Mouse (Mus musculus) C2C12 (cell line): ENCODE results near the gene Chd3. TPM values are rescaled to one million over a fixed set of nuclear protein-coding genes. Genes with fewer than 3 reads are reported as not detected.

Experiments
- H3K27me3 ChIP-seq: one replicate; pipeline ENCODE4 v1.6.1; 2011; ENCODE audit not compliant: control insufficient read depth, insufficient read depth, insufficient read length
- H3K36me3 ChIP-seq: one replicate; pipeline ENCODE4 v1.6.1; 2011; ENCODE audit not compliant: control insufficient read depth, insufficient read depth
- H3K4me3 ChIP-seq: one replicate; pipeline ENCODE4 v1.5.1; 2011; ENCODE audit warnings: mild to moderate bottlenecking, control low read depth; ENCODE audit not compliant: poor library complexity, insufficient read depth, severe bottlenecking
- H3K79me2 ChIP-seq: one replicate; pipeline ENCODE4 v1.6.1; 2011; ENCODE audit not compliant: control insufficient read depth, insufficient read depth
- H3K79me3 ChIP-seq: one replicate; pipeline ENCODE4 v1.6.1; 2011; ENCODE audit warnings: low read depth, control low read depth
- H3ac ChIP-seq: one replicate; pipeline ENCODE3; 2011; ENCODE audit warnings: low read depth; ENCODE audit not compliant: control insufficient read depth, insufficient read length
- CEBPB ChIP-seq: IDR thresholded peaks from one replicate; pipeline ENCODE4 v1.6.1; 2011; ENCODE audit warnings: low read depth, mild to moderate bottlenecking, control low read depth, moderate library complexity
- CTCF ChIP-seq: IDR thresholded peaks from one replicate; pipeline ENCODE4 v1.5.1; 2011; ENCODE audit not compliant: control insufficient read depth, insufficient read depth, insufficient read length
- FOSL1 ChIP-seq: IDR thresholded peaks from one replicate; pipeline ENCODE4 v1.8.0; 2011; ENCODE audit warnings: mild to moderate bottlenecking, low read length; ENCODE audit not compliant: poor library complexity, insufficient read depth, severe bottlenecking
- MAX ChIP-seq: IDR thresholded peaks from one replicate; pipeline ENCODE4 v1.6.1; 2011; ENCODE audit warnings: mild to moderate bottlenecking, control low read depth
- MYOD1 ChIP-seq: IDR thresholded peaks from one replicate; pipeline ENCODE4 v1.6.1; 2011; ENCODE audit warnings: low read depth; ENCODE audit not compliant: control insufficient read depth, insufficient read length
- MYOG ChIP-seq: IDR thresholded peaks from one replicate; pipeline ENCODE4 v1.6.1; 2011; ENCODE audit not compliant: control insufficient read depth, insufficient read length; ENCODE audit errors: extremely low read depth
- USF1 ChIP-seq: IDR thresholded peaks from one replicate; pipeline ENCODE4 v1.6.1; 2011; ENCODE audit warnings: low read depth, mild to moderate bottlenecking, control low read depth, moderate library complexity
- polyA plus RNA-seq: library from polyadenylated mRNA; unstranded; fragments of >200 nt; fragmentation: generic; extraction: Trizol; gene quantifications from one replicate; pipeline ENCODE4 v1.2.1, GENCODE M21; 2012; ENCODE audit warnings: missing spikeins

Gene Chd3
- polyA plus RNA-seq, 1 experiment: 100 TPM

GRCm38 (mm10) chr11:69367616-69368355 lies 1.4 kb downstream of the Chd3 start:
- TF ChIP-seq FOSL1: no peak
- TF ChIP-seq MAX: peak; percentile 61
- peak; percentile 51 for TF ChIP-seq USF1
- TF ChIP-seq MYOD1: peak; percentile 88
- TF ChIP-seq CTCF: no peak
- no peak for TF ChIP-seq MYOG
- no peak for TF ChIP-seq CEBPB
- peaks cover 11% of the 10 kb centered on the region for H3K79me3 ChIP-seq
- H3K4me3 ChIP-seq: peak overlapping the region; percentile 64
- peaks cover 13% of the 10 kb centered on the region for H3K36me3 ChIP-seq
- H3ac ChIP-seq: peak overlapping the region; percentile 64
- H3K27me3 ChIP-seq: no peaks in the 10 kb centered on the region
- peaks cover 39% of the 10 kb centered on the region for H3K79me2 ChIP-seq

GRCm38 (mm10) chr11:69366855-69367615 lies 2.2 kb downstream of the Chd3 start:
- peaks cover 39% of the 10 kb centered on the region for H3K79me2 ChIP-seq
- peaks cover 19% of the 10 kb centered on the region for H3K36me3 ChIP-seq
- H3ac ChIP-seq: peak overlapping the region; percentile 52
- peak overlapping the region; percentile 64 for H3K4me3 ChIP-seq
- H3K27me3 ChIP-seq: no peaks in the 10 kb centered on the region
- TF ChIP-seq USF1: no peak
- no peak for TF ChIP-seq CTCF
- no peak for TF ChIP-seq MYOG
- TF ChIP-seq MYOD1: no peak
- TF ChIP-seq MAX: no peak
- TF ChIP-seq CEBPB: no peak
- TF ChIP-seq FOSL1: no peak
- peaks cover 11% of the 10 kb centered on the region for H3K79me3 ChIP-seq

- peak overlapping the region; percentile 63 for H3ac ChIP-seq
- no peaks in the 10 kb centered on the region for H3K27me3 ChIP-seq
- H3K79me2 ChIP-seq: peaks cover 39% of the 10 kb centered on the region
- H3K36me3 ChIP-seq: peaks cover 26% of the 10 kb centered on the region
- TF ChIP-seq CTCF (no peak), FOSL1 (no peak), CEBPB (no peak), MYOG (no peak), MYOD1 (no peak), MAX (no peak), USF1 (no peak)
- H3K4me3 ChIP-seq: peak overlapping the region; percentile 64
- peaks cover 11% of the 10 kb centered on the region for H3K79me3 ChIP-seq
These were observed 2.9 kb downstream of the Chd3 start for GRCm38 (mm10) chr11:69366157-69366854.

GRCm38 (mm10) chr11:69365722-69366121 lies 3.5 kb downstream of the Chd3 start:
- no peak overlapping the region for H3K4me3 ChIP-seq
- TF ChIP-seq CEBPB (no peak), FOSL1 (no peak), CTCF (no peak), MYOG (no peak), MYOD1 (no peak), USF1 (no peak), MAX (no peak)
- peak overlapping the region; percentile 63 for H3ac ChIP-seq
- H3K27me3 ChIP-seq: no peaks in the 10 kb centered on the region
- peaks cover 39% of the 10 kb centered on the region for H3K79me2 ChIP-seq
- peaks cover 32% of the 10 kb centered on the region for H3K36me3 ChIP-seq
- peaks cover 11% of the 10 kb centered on the region for H3K79me3 ChIP-seq

- no peak overlapping the region for H3ac ChIP-seq
- H3K36me3 ChIP-seq: peaks cover 39% of the 10 kb centered on the region
- TF ChIP-seq MAX (peak; percentile 33), MYOD1 (no peak), FOSL1 (no peak), MYOG (no peak)
- peaks cover 39% of the 10 kb centered on the region for H3K79me2 ChIP-seq
- H3K79me3 ChIP-seq: peaks cover 11% of the 10 kb centered on the region
- no peaks in the 10 kb centered on the region for H3K27me3 ChIP-seq
- no peak overlapping the region for H3K4me3 ChIP-seq
These were observed 4.3 kb downstream of the Chd3 start for GRCm38 (mm10) chr11:69364910-69365309.
